Mouse (Mus musculus) layer of hippocampus, adult 2 months (tissue): ENCODE results near the gene Cnot4. TPM values are rescaled to one million over a fixed set of nuclear protein-coding genes. Genes with fewer than 3 reads are reported as not detected.
A peak's percentile ranks its signal among the peaks of the same experiment; 100 is the strongest.
"Not testable (repeated sequence)": the region's sequence is repeated elsewhere in the genome, so short reads cannot be mapped to it uniquely, and the experiment has no call there.

ENCODE experiments used
- DNase-seq, 2 experiments: peaks; one replicate each; pipeline ENCODE4 v3.0.0; 2022; ENCODE audit warnings: low spot score in 2 of 2
- H3K27ac ChIP-seq: fragments of 200-600 bp; 2 replicates; pipeline ENCODE4 v1.8.1; 2022
- H3K4me3 ChIP-seq: fragments of 200-600 bp; 2 replicates; pipeline ENCODE4 v1.8.1; 2022; ENCODE audit warnings: mild to moderate bottlenecking
- CTCF ChIP-seq: fragments of 200-600 bp; conservative IDR thresholded peaks from 2 replicates; pipeline ENCODE4 v1.8.1; 2022; ENCODE audit warnings: antibody characterized with exemption, mild to moderate bottlenecking, moderate library complexity
- long read RNA-seq, 2 experiments: library from polyadenylated mRNA; stranded (forward); transcript quantifications; one replicate each; pipeline ENCODE4 v2.0.0; 2021; ENCODE audit warnings: borderline mapping rate in 2 of 2
- total RNA-seq, 2 experiments: library from RNA; stranded (reverse); gene quantifications; 2 replicates each; pipeline ENCODE4 v1.2.3; 2021

Gene Cnot4
- total RNA-seq, result 10 to 100 TPM; 46.5 to 49.0 TPM
- long read RNA-seq, experiment 1, transcript Cnot4-207 (11 exons, 3,296 nt), result major isoform, 9 of 32 reads
- long read RNA-seq, experiment 1, transcript Cnot4-205 (1 exons, 2,800 nt), result minor isoform, 5 of 32 reads
- long read RNA-seq, experiment 1, partial matches to known transcripts, result 3 of 32 reads
- long read RNA-seq, experiment 1, other reads (novel, unspliced or antisense), result 7 of 32 reads
- long read RNA-seq, experiment 2, transcript Cnot4-207 (11 exons, 3,296 nt), result major isoform, 15 of 41 reads
- long read RNA-seq, experiment 2, partial matches to known transcripts, result 5 of 41 reads
- long read RNA-seq, experiment 2, other reads (novel, unspliced or antisense), result 11 of 41 reads

DNA sequence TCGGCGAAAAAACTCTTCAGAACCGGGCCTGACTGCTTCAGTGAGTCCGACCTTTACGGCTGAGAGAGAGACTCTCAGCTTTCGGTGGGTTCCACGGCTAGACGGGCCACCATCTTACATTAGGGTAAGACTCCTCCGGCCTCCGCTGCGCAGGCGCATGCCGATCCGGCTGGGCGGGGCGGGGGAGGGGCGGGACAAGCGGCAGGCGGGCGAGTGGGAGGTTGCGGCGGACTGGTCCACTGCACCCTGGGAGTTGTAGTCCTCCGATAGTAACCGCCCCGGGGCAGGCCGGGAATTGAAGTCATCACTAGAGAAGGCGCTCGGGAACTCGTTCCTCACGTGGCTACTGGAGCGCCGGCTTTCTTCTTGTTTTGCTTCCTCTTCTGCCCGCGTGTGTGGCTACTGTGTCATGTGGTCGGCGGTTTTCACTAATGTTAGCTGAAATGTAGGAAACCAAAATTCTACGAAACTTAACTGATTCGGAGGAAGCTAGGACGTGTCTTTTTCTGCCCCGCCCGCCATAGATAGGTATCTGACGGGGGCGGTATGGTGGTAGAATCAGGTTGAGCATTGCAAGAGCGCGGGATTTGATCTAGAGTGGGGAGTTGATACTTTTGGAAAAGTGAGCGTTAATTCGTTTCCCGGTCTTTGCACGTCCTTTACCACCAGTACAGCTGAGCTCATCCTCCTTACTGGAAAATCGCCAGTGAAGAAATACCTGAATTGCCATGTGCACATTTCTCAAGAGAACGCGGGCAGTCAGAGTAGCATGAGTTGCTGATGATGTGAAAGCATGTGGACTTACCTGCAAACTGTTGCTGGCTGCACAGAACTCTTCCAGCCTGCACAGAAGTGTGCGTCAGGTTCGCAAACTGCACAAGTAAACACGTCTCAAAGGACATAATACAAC, at the start of gene Cnot4:
TSS of gene Cnot4 (minus strand) at position 146 of the 910 bp plus-strand sequence.
- TF ChIP-seq CTCF, result no peak
- DNase-seq, result peak; percentile 99
- peak within 1 kb of the TSS; percentile 88 for H3K4me3 ChIP-seq
- H3K27ac ChIP-seq, result peak within 1 kb of the TSS; percentile 96

- H3K27ac ChIP-seq, DNase-seq, H3K4me3 ChIP-seq: not testable (repeated sequence)
Measured at GRCm38 (mm10) chr6:35179299-35179698, 45.8 kb upstream of the Cnot4 start.

- Histone ChIP-seq H3K27ac (peak overlapping the region; percentile 100), H3K4me3 (peak overlapping the region; percentile 62)
- DNase-seq, result peak in 1 of 2 experiments; percentile 16
- TF ChIP-seq CTCF, result no peak
Measured at GRCm38 (mm10) chr6:35177650-35178272, 44.2 kb upstream of the Cnot4 start.

GRCm38 (mm10) chr6:35176979-35177649, 43.6 kb upstream of the Cnot4 start, which contains the start of gene Nup205:
Gene Nup205 (plus strand): TSS chr6:35177421.
- H3K27ac ChIP-seq, result peak within 1 kb of the TSS; percentile 100
- DNase-seq, result peak; percentile 68 to 76
- peak; percentile 57 for TF ChIP-seq CTCF
- peak within 1 kb of the TSS; percentile 62 for H3K4me3 ChIP-seq

GRCm38 (mm10) chr6:35173181-35173580, 39.7 kb upstream of the Cnot4 start:
- TF ChIP-seq CTCF, result no peak
- no peak for DNase-seq
- Histone ChIP-seq H3K27ac (no peak overlapping the region), H3K4me3 (no peak overlapping the region)

GRCm38 (mm10) chr6:35172028-35172427, 38.5 kb upstream of the Cnot4 start:
- peak; percentile 54 for TF ChIP-seq CTCF
- not testable (repeated sequence) for DNase-seq

DNA sequence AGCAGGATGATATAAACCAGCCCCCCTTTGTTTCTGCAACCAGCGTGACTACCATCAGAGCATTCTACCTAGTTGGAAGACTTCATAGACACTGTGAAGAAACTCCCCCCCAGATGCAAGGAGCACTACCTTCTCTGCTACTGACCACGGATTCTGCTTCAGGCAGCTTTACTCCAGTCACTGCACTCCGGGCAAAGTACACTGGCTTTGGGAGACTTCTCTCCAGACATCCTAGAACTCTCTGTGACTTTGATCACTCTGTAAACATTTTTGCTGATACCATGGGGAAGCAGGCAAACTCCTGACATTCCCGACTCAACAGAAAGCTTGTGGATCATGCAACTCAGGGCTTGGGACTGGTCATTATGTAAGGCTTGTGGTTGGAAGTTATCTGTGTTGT, 35.7 kb upstream of the Cnot4 start:
- no peak for TF ChIP-seq CTCF
- H3K27ac ChIP-seq, result no peak overlapping the region
- no peak for DNase-seq
- H3K4me3 ChIP-seq, result no peak overlapping the region

More at GRCm38 (mm10) chr6:35172028-35172427, 38.5 kb upstream of the Cnot4 start:
- H3K4me3 ChIP-seq, H3K27ac ChIP-seq: not testable (repeated sequence)

DNA sequence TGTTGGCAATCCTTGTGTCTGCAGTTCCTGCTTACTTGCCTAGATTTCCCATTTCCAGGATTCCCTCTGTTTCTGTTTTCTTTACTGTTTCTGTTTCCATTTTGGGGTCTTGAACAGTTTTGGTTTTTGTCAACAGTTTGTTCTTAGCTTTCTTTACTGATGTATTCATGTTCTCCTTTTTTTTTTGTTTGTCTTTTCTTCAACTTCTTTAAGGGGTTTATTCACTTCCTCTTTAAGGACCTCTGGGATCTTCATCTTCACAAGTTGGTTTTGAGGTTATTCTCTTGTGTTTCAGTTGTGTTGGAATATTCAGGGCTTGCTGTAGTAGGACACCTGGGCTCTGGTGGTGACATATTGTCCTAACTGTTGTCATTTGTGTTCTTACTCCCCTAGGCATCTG, 21.0 kb upstream of the Cnot4 start:
- no peak overlapping the region for H3K27ac ChIP-seq
- no peak for TF ChIP-seq CTCF
- DNase-seq, result no peak
- H3K4me3 ChIP-seq, result no peak overlapping the region

GRCm38 (mm10) chr6:35147726-35148422, 14.3 kb upstream of the Cnot4 start:
- no peak overlapping the region for H3K27ac ChIP-seq
- H3K4me3 ChIP-seq, result no peak overlapping the region
- no peak for TF ChIP-seq CTCF
- no peak for DNase-seq

GRCm38 (mm10) chr6:35145569-35145968, 12.0 kb upstream of the Cnot4 start:
- TF ChIP-seq CTCF, result peak; percentile 36
- no peak overlapping the region for H3K4me3 ChIP-seq
- H3K27ac ChIP-seq, result no peak overlapping the region
- no peak for DNase-seq

- H3K4me3 ChIP-seq, result no peak overlapping the region
- no peak for TF ChIP-seq CTCF
- no peak for DNase-seq
- no peak overlapping the region for H3K27ac ChIP-seq
Measured at GRCm38 (mm10) chr6:35140351-35140750, 6.8 kb upstream of the Cnot4 start.

DNA sequence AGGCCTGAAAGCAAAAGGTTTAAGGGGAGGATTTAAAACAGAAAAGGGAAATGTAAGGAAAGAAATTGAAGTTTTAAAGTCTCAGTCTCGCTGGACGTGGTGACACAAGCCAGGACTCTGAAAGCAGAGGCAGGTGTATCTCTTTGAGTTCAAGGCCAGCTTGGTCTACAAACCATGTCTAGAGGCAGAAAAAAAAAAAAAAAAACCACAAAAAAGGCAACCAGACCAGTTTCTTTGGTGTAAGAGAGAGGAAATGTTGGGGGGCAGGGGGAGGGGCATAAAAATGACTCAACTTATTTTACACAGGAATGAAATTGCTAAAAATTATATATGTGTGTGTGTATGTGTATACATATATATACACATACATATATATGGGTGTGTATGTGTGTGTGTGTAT, 1.3 kb upstream of the Cnot4 start:
- Histone ChIP-seq H3K4me3 (no peak overlapping the region), H3K27ac (no peak overlapping the region)
- TF ChIP-seq CTCF, result no peak
- DNase-seq, result no peak
